Mouse (Mus musculus) urinary bladder, adult 18-20 months (tissue): ENCODE data around the gene Lrrc36.
A peak's percentile ranks its signal among the peaks of the same experiment; 100 is the strongest.

ENCODE experiments used
- DNase-seq, 2 experiments: peaks; one replicate each; pipeline ENCODE4 v3.0.0; 2022; ENCODE audit warnings: low spot score in 2 of 2, mixed read lengths in 2 of 2

Lrrc36 gene

DNA sequence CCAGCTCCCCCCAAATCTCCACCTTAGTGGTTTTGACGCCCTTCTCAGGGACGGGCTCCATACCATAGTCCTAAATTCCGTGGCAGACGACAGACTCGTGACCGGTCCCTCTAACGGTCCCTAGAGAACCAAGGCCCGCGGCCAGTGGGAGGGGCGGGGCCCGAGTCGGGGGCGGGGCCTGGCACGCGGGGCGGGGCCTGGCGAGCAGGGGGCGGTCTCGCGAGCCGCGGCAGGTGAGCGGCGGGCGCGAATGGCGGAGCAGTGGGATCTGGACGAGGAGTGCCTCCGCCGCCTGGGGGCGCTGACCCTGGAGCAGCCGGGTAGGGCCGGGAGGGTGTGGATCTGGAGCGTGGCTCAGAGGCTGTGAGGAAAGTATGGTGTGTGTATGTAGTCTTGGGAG is at the start of gene Lrrc36, which contains the start of gene Kctd19:
TSS of gene Lrrc36 (plus strand) at position 181 of the 400 bp plus-strand sequence.
TSS of gene Kctd19 (minus strand) at position 112 of the 400 bp plus-strand sequence.
- peak; percentile 25 to 36 for DNase-seq

DNA sequence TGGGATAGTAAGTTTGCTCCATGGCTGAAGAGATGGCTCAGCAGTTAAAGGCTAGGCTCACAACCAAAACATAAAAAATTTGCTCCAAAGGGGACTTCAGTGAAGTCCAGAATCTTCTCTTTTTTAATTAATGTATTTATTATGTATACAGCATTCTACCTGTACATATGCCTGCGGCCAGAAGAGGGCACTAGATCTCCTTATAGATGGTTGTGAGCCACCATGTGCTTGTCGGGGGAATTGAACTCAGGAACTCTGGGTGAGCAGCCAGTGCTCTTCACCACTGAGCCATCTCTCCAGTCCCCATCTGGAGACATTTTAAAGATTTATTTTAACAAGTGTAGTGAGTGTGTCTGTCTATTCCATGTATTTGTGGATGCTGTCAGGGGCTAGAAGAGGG is 46.3 kb upstream of the Lrrc36 start:
- no peak for DNase-seq

- DNase-seq: no peak
These were observed 40.9 kb upstream of the Lrrc36 start for GRCm38 (mm10) chr8:105372473-105372872.

GRCm38 (mm10) chr8:105373032-105373431 is 40.3 kb upstream of the Lrrc36 start, which contains the start of gene Plekhg4:
Plekhg4 (plus strand) TSS chr8:105373274.
- DNase-seq: no peak

DNA sequence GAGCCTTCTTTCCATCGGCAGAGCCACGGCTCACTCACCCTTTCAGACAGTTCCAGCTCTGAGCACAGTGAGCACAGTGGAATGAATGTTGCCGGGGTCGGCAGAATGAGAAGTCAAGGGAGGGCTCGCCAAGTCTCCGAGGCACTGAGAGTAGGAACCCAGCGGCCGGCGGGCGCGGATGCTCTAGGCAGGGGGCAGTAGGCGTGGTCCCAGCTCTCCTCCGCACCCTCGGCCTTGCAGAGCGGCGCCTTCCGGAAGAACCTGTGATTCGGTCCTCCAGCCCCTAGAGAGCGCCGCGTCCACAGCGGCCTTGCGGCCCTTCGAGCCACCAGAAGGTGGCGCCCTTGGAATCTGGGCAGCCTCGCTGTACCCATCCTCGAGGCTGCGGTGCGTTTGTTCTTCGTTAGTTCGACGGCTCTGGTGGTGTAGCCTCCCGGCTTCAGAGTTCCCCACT is 38.8 kb upstream of the Lrrc36 start:
- DNase-seq: no peak

DNA sequence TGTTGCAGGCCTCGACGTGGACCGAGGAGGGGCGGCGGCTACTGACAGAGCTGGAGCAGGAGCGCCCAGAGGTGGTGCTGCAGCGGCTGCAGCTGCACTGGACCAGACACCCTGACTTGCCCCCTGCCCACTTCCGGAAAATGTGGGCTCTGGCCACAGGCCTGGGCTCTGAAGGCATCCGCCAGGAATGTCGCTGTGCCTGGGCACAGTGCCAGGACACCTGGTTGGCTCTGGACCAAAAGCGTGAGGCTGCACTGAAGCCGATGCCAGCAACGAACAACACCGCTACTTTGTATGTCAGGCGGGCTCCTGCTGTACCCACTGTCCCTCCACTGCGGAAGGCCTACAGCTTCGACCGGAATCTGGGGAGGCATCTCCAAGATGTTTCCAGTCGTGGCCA is 34.7 kb upstream of the Lrrc36 start:
- DNase-seq: peak; percentile 30 to 54

DNA sequence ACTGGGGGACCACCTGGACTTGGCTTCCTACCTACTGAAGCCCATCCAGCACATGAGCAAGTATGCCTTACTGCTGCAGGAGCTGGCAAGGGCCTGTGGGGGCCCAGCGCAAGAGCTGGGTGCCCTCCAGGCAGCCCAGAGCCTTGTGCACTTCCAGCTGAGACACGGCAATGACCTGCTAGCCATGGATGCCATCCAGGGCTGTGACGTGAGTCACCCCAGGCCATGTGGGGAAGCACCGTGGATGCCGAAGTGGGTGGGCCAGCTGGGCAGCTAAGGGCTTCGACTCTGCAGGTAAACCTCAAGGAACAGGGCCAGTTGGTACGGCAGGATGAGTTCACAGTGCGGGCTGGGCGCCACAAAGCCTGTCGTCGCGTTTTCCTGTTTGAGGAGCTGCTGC is 33.1 kb upstream of the Lrrc36 start:
- DNase-seq: no peak

DNA sequence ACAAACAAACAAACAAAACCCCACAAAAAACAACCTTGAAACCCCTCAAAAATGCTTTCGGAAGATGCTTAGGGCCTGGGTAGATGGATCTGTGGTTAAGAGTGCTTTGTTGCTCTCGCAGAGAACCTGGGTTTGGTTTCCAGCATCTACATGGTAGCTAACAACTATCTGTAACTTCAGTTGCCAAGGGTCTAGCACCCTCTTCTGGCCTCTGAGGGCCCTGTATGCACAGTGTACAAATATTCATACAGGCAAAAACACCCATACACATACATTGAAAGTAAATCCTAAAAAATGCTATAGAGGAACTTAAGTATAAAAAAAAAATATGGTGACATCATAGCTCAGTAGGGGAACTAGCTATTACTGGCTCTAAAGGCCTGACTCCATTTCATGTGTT is 29.3 kb upstream of the Lrrc36 start:
- no peak for DNase-seq

DNA sequence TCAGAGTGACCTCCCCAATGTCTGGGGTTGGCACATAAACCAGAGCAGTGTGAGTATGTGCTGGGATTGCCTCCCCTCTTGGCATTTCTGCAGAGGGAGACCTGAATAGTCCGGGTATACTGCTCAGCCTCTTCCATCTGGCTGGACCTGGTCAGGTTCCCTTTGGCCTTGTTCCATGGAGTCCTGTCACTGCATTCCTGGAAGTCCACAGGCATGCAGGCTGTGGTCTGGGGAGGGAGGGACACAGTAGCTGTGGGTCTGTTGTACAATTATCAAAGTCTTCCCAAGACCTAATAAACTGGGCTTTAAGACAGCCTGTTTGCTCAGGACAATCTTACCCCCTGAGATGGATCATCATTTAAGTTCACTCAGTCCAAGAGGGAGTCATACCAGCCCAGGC is 26.2 kb upstream of the Lrrc36 start:
- DNase-seq: no peak

GRCm38 (mm10) chr8:105389096-105389495 is 24.3 kb upstream of the Lrrc36 start:
- no peak for DNase-seq

- DNase-seq: no peak
These were observed 20.1 kb upstream of the Lrrc36 start for GRCm38 (mm10) chr8:105393089-105393787.

- no peak for DNase-seq
These were observed 19.5 kb upstream of the Lrrc36 start for GRCm38 (mm10) chr8:105393915-105394314.

DNA sequence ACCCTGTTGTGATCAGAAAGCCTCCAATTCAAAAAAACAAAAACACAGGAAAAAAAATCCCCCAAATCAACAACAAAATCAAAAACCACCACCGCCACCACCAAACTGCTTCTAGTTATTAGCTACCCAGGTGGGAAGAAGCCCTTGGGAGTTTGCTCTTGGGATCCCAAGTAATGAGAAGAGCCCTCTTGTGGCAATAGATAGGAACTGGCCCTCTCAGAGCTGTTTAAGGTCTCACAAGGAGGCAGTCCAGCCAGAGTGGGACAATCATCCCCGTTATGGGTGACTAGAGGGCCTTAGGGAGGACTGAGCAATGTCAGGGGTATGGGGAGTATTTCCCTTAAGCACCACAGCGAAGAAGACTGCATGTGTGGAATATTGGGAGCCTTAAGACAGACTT is 15.6 kb upstream of the Lrrc36 start:
- DNase-seq: no peak

- DNase-seq: no peak
These were observed 13.4 kb upstream of the Lrrc36 start for GRCm38 (mm10) chr8:105400016-105400415.

DNA sequence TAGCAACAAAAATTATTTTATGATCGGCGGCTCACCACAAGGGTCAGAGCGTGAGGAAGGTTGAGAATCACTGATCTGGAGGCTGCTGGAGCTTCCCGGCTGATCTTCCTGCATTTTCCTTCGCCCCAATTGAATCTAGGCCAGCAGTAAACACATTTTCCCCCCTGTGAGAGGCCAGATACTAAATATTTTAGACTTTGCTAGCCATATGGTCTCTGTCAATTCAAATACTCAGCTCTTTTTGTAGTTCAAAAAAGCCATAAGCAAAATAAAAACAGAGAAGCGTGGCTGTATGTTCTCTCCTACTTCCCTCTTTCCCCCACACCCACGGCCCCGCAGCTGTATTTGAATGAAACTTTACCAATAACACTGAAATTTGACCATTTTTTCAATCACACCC is 9.9 kb upstream of the Lrrc36 start:
- no peak for DNase-seq

DNA sequence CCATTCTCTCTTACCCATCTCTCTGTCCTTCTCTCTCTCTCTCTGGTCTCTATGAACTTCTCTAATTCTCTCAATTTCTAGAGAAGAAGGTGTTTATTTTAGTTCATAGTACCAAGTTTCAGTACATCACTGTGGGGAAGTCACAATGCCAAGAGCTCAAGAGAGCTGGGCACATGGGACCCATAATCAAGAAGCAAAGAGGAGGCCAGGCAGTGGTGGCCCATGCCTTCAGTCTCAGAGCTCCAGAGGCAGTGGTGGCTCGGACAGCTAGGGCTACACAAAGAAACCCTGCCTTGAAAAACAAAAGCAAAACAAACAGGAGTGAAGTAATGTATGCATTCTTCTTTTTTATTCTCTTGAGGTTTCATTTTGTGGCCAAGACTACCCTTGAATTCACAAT is 8.9 kb upstream of the Lrrc36 start:
- no peak for DNase-seq

- no peak for DNase-seq
These were observed 7.0 kb upstream of the Lrrc36 start for GRCm38 (mm10) chr8:105406416-105406815.

- DNase-seq: no peak
These were observed 5.0 kb upstream of the Lrrc36 start for GRCm38 (mm10) chr8:105408331-105408730.

DNA sequence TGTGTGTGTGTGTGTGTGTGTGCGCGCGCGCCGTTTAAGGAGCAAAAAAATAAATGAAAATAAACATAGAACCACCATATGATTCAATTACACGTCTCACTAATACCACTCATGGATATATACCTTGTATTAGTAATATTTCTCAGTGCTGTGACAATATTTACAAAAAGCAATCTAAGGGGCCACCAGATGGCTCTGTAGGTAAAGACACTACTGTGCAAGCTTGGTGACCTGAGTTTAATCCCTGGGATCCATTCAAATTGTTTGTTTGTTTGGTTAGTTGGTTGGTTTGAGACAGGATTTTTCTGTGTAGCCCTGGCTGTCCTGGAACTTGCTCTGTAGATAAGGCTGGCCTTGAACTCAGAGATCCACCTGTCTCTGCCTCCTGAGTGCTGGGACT is 3.4 kb upstream of the Lrrc36 start:
- DNase-seq: no peak

GRCm38 (mm10) chr8:105418992-105419391 is 5.6 kb downstream of the Lrrc36 start:
- no peak for DNase-seq

GRCm38 (mm10) chr8:105419800-105420199 is 6.4 kb downstream of the Lrrc36 start:
- no peak for DNase-seq

- no peak for DNase-seq
These were observed 8.6 kb downstream of the Lrrc36 start for GRCm38 (mm10) chr8:105422006-105422405.

DNA sequence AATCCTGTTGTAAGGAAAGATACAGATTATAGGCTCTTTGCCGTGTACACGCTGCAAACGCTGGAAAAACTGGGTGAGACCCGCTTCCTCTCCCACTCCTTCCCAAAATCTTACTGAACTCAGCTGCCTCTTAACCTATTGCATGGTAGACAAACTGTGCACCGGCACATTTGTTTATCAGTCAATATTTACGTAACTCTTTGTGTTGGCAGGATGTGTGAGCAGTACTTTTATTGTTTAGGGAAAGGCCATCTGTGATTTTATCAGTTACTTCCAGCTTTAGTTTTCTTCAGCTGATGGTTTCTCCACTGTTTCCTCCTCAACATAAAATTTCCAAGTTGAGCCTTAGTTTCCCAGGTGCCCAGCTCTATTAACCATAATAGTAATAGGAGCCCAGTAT is 13.5 kb downstream of the Lrrc36 start:
- DNase-seq: no peak
